ENCODE assay signal across 18 mouse cellular contexts in the genomic region with DNA sequence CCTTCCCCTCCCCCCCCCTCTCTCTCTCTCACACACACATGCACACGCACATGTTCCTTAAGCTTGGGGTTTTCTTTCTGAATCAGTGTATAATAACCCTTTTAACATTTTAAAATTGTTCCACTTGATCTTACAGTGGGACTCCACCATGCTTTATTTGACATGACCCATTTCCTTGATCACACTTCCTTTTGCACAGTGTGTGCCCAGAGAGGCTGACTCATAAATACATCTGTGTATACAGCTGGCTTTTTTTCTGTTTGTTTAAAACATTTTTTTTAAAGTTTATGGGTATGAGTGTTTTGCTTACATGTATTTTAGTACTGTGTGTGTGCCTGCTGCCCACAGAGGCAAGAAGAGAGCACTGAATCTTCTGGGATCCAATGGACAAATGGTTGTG.
"Had no signal": no experiment of that assay in that cellular context is flagged by ENCODE, and none has a peak within 500 bp of the region (broad histone marks: within the 10 kb centered on the region; RNA-seq: fewer than 3 reads in every experiment).

No protein-coding gene starts in this region.

- H3K27me3 ChIP-seq: limb, embryonic 15.5 days; lung, embryonic 15.5 days; neural tube, embryonic 12.5 days; neural tube, embryonic 15.5 days had no signal

- H3K4me3 ChIP-seq: left cerebral cortex, adult 2 months; limb, embryonic 12.5 days; limb, embryonic 15.5 days; lung, embryonic 15.5 days; neural tube, embryonic 12.5 days; neural tube, embryonic 15.5 days had no signal

- H3K36me3 ChIP-seq: limb, embryonic 12.5 days; limb, embryonic 15.5 days; lung, embryonic 15.5 days; neural tube, embryonic 12.5 days; neural tube, embryonic 15.5 days had no signal

- DNase-seq: kidney, adult 18-20 months; kidney, postnatal 25 days; layer of hippocampus, postnatal 36 days; left cerebral cortex, postnatal 4 days; liver, postnatal 0 days; lung, postnatal 14 days; lung, postnatal 4 days; midbrain, embryonic 14.5 days; right cerebral cortex, adult 18-20 months; right cerebral cortex, postnatal 14 days; right cerebral cortex, postnatal 4 days; thymus, postnatal 25 days had no signal
